Mouse (Mus musculus) right cerebral cortex, adult 18-20 months (tissue): ENCODE data around the gene Slit2.

Experiments used
- DNase-seq: peaks from one replicate; pipeline ENCODE4 v3.0.0; 2022; ENCODE audit warnings: mixed read lengths

The Slit2 gene

GRCm38 (mm10) chr5:47982941-47983701 is at the start of gene Slit2:
Slit2 (plus strand) TSS chr5:47983138.
- peak; percentile 70 for DNase-seq

GRCm38 (mm10) chr5:47938586-47939372 is 44.2 kb upstream of the Slit2 start:
- no peak for DNase-seq

GRCm38 (mm10) chr5:47956451-47956850 is 26.5 kb upstream of the Slit2 start:
- no peak for DNase-seq

- no peak for DNase-seq
Measured at GRCm38 (mm10) chr5:47975795-47976194, 7.1 kb upstream of the Slit2 start.

- peak; percentile 13 for DNase-seq
Measured at GRCm38 (mm10) chr5:47979371-47979770, 3.6 kb upstream of the Slit2 start.

- no peak for DNase-seq
Measured at GRCm38 (mm10) chr5:47980459-47980858, 2.5 kb upstream of the Slit2 start.

GRCm38 (mm10) chr5:47981951-47982350 is 987 bp upstream of the Slit2 start:
- DNase-seq, result peak; percentile 32

GRCm38 (mm10) chr5:47983746-47984583 is 1.0 kb downstream of the Slit2 start:
- peak; percentile 11 for DNase-seq

- DNase-seq, result peak; percentile 7
Measured at GRCm38 (mm10) chr5:47984584-47985197, 1.8 kb downstream of the Slit2 start.

- peak; percentile 18 for DNase-seq
Measured at GRCm38 (mm10) chr5:47985198-47985631, 2.3 kb downstream of the Slit2 start.

GRCm38 (mm10) chr5:47985901-47986670 is 3.1 kb downstream of the Slit2 start:
- peak; percentile 49 for DNase-seq

GRCm38 (mm10) chr5:47990926-47991325 is 8.0 kb downstream of the Slit2 start:
- DNase-seq, result no peak

- no peak for DNase-seq
Measured at GRCm38 (mm10) chr5:48003708-48004415, 20.9 kb downstream of the Slit2 start.

GRCm38 (mm10) chr5:48005533-48005932 is 22.6 kb downstream of the Slit2 start:
- no peak for DNase-seq

- DNase-seq, result no peak
Measured at GRCm38 (mm10) chr5:48006059-48006458, 23.1 kb downstream of the Slit2 start.

- DNase-seq, result no peak
Measured at GRCm38 (mm10) chr5:48023441-48023840, 40.5 kb downstream of the Slit2 start.

- no peak for DNase-seq
Measured at GRCm38 (mm10) chr5:48034875-48035274, 51.9 kb downstream of the Slit2 start.

GRCm38 (mm10) chr5:48038033-48038432 is 55.1 kb downstream of the Slit2 start:
- DNase-seq, result peak; percentile 12

- DNase-seq, result no peak
Measured at GRCm38 (mm10) chr5:48048986-48049751, 66.2 kb downstream of the Slit2 start.

- DNase-seq, result no peak
Measured at GRCm38 (mm10) chr5:48050637-48051314, 67.8 kb downstream of the Slit2 start.
